Mouse (Mus musculus) granulocyte monocyte progenitor cell, adult 5-6 weeks (primary cell): ENCODE data around the gene Tec. TPM values are rescaled to one million over a fixed set of nuclear protein-coding genes. Genes with fewer than 3 reads are reported as not detected.
"Not testable (repeated sequence)": the region's sequence is repeated elsewhere in the genome, so short reads cannot be mapped to it uniquely, and the experiment has no call there.

Source experiments
- ATAC-seq: replicated peaks from 2 replicates; pipeline ENCODE4 v1.8.0; 2016; ENCODE audit warnings: mild to moderate bottlenecking, moderate TSS enrichment, inconsistent platforms; ENCODE audit not compliant: poor library complexity, severe bottlenecking
- total RNA-seq, 2 experiments: library from RNA; stranded (forward) in 1 of 2; stranded (reverse) in 1 of 2; fragments of 200-712, 200-1000 nt in 1 of 2; fragments of >200 nt in 1 of 2; fragmentation: Nextera tagmentation in 1 of 2; gene quantifications; 2 replicates each; pipeline ENCODE4 v1.2.3; 2014 to 2017

The Tec gene
- total RNA-seq, 2 experiments from 2014 or later, result 33.9 to 36.0 TPM

- ATAC-seq, result peak; percentile 59
Measured at GRCm38 (mm10) chr5:72830988-72831610, 37.2 kb downstream of the Tec start.

GRCm38 (mm10) chr5:72829506-72830067 lies 38.7 kb downstream of the Tec start:
- ATAC-seq, result peak; percentile 40

GRCm38 (mm10) chr5:72828401-72828800 lies 39.9 kb downstream of the Tec start:
- ATAC-seq, result no peak

- no peak for ATAC-seq
Measured at GRCm38 (mm10) chr5:72827435-72827834, 40.8 kb downstream of the Tec start.

GRCm38 (mm10) chr5:72826445-72826844 lies 41.8 kb downstream of the Tec start:
- ATAC-seq, result no peak

GRCm38 (mm10) chr5:72820651-72821050 lies 47.6 kb downstream of the Tec start:
- ATAC-seq, result peak; percentile 60

- peak; percentile 55 for ATAC-seq
Measured at GRCm38 (mm10) chr5:72820036-72820640, 48.1 kb downstream of the Tec start.

GRCm38 (mm10) chr5:72818513-72819180 lies 49.6 kb downstream of the Tec start:
- peak; percentile 49 for ATAC-seq

GRCm38 (mm10) chr5:72817523-72818091 lies 50.7 kb downstream of the Tec start:
- ATAC-seq, result peak; percentile 55

GRCm38 (mm10) chr5:72816960-72817359 lies 51.3 kb downstream of the Tec start:
- ATAC-seq, result not testable (repeated sequence)

GRCm38 (mm10) chr5:72816491-72816890 lies 51.8 kb downstream of the Tec start:
- ATAC-seq, result no peak

GRCm38 (mm10) chr5:72816046-72816445 lies 52.2 kb downstream of the Tec start:
- no peak for ATAC-seq

GRCm38 (mm10) chr5:72815361-72815760 lies 52.9 kb downstream of the Tec start:
- no peak for ATAC-seq

- ATAC-seq, result no peak
Measured at GRCm38 (mm10) chr5:72814072-72814471, 54.2 kb downstream of the Tec start.

GRCm38 (mm10) chr5:72812908-72813307 lies 55.4 kb downstream of the Tec start:
- peak; percentile 46 for ATAC-seq

- ATAC-seq, result 0 out of 2 replicates have a peak, but pooled peaks have one; percentile 28
Measured at GRCm38 (mm10) chr5:72812328-72812727, 56.0 kb downstream of the Tec start.

- ATAC-seq, result peak; percentile 24
Measured at GRCm38 (mm10) chr5:72811397-72811796, 56.9 kb downstream of the Tec start.

GRCm38 (mm10) chr5:72810990-72811389 lies 57.3 kb downstream of the Tec start:
- peak; percentile 37 for ATAC-seq

- no peak for ATAC-seq
Measured at GRCm38 (mm10) chr5:72809480-72809879, 58.8 kb downstream of the Tec start.

- ATAC-seq, result no peak
Measured at GRCm38 (mm10) chr5:72808456-72809111, 59.7 kb downstream of the Tec start.
